ENCODE assay signal across 22 mouse cellular contexts in genomic region chr7:137087136-137087535, GRCm38 (mm10).
A peak's percentile ranks its signal among the peaks of the same experiment; 100 is the strongest.
DNase-seq lines count a peak whose midpoint lies in the region; ATAC-seq and TF ChIP-seq lines count a peak whose summit lies in the region.
"Had no signal": no experiment of that assay in that cellular context is flagged by ENCODE, and none has a peak within 500 bp of the region (broad histone marks: within the 10 kb centered on the region; RNA-seq: fewer than 3 reads in every experiment).

No protein-coding gene starts in this region.

- H3K27ac ChIP-seq in cerebellum, adult 2 months (ENCODE audit: insufficient read depth, low read length): no peak overlapping the region
- 0 out of 2 replicates have a peak overlapping the region, but pooled peaks have one; percentile 17 for H3K27ac ChIP-seq in heart, embryonic 15.5 days
- no peak overlapping the region for H3K27ac ChIP-seq in heart, embryonic 11.5 days (ENCODE audit: low read depth, low read length)
- H3K27ac ChIP-seq: forebrain, embryonic 12.5 days; layer of hippocampus, adult 2 months; liver, embryonic 12.5 days; midbrain, embryonic 13.5 days; neural tube, embryonic 12.5 days had no signal

- no peak for ATAC-seq in heart, embryonic 15.5 days (replicated peaks; ENCODE audit: insufficient number of reproducible peaks, insufficient read depth, low FRiP score, low read depth)
- ATAC-seq in heart, embryonic 11.5 days (replicated peaks; ENCODE audit: insufficient number of reproducible peaks, low FRiP score, low TSS enrichment): no peak
- ATAC-seq: activated CD4-positive, CD25-positive, alpha-beta regulatory T cell, adult 4 months; CD4-positive, CD25-positive, alpha-beta regulatory T cell, adult 4 months; liver, embryonic 12.5 days; midbrain, embryonic 13.5 days had no signal

- DNase-seq in cerebellum, postnatal 10 days: peak; percentile 38 to 43
- no peak for DNase-seq in cerebellum, adult 2 months
- DNase-seq in lung, postnatal 10 days: peak; percentile 8
- no peak for DNase-seq in lung, postnatal 36 days
- DNase-seq in right cerebral cortex, postnatal 10 days (ENCODE audit: low spot score in 2 of 2): no peak
- no peak for DNase-seq in frontal cortex, postnatal 14 days (ENCODE audit: low spot score in 2 of 2)
- DNase-seq: adrenal gland, postnatal 14 days; gastrocnemius, postnatal 14 days; kidney, adult 18-20 months; kidney, postnatal 10 days; lung, embryonic 14.5 days; thymus, postnatal 36 days had no signal

- H3K9ac ChIP-seq in heart, embryonic 15.5 days: no peak overlapping the region
- no peak overlapping the region for H3K9ac ChIP-seq in heart, embryonic 11.5 days (ENCODE audit: low read depth, low read length)
- H3K9ac ChIP-seq: forebrain, embryonic 12.5 days; liver, embryonic 12.5 days; lung, embryonic 14.5 days; midbrain, embryonic 13.5 days; neural tube, embryonic 12.5 days had no signal

- no peak for TF ChIP-seq POLR2A in cerebellum, adult 2 months (IDR thresholded peaks at IDR 0.05; ENCODE audit: borderline replicate concordance, insufficient read depth, low read length)

- H3K4me1 ChIP-seq in cerebellum, adult 2 months (ENCODE audit: control insufficient read depth, insufficient read depth, low read length): no peaks in the 10 kb centered on the region
- H3K4me1 ChIP-seq in heart, embryonic 15.5 days (replicated peaks): peaks cover 25% of the 10 kb centered on the region
- peaks cover 13% of the 10 kb centered on the region for H3K4me1 ChIP-seq in heart, embryonic 11.5 days (ENCODE audit: control insufficient read depth, insufficient read depth, low read length)
- H3K4me1 ChIP-seq: liver, embryonic 12.5 days had no signal

- WGBS in cerebellum, adult 2 months: 37% methylated on average over 6 of the region's 6 CpGs
- WGBS in heart, embryonic 15.5 days: 44% methylated on average over 6 of the region's 6 CpGs
- whole genome bisulfite sequencing in heart, embryonic 11.5 days (ENCODE audit: insufficient replicate concordance): 30% methylated on average over 6 of the region's 6 CpGs

- no peak overlapping the region for H3K4me2 ChIP-seq in heart, embryonic 15.5 days
- no peak overlapping the region for H3K4me2 ChIP-seq in heart, embryonic 11.5 days
- H3K4me2 ChIP-seq: forebrain, embryonic 12.5 days; liver, embryonic 12.5 days; lung, embryonic 14.5 days; midbrain, embryonic 13.5 days; neural tube, embryonic 12.5 days had no signal

- no peak for TF ChIP-seq CTCF in cerebellum, adult 2 months (IDR thresholded peaks at IDR 0.05; ENCODE audit: borderline replicate concordance, insufficient read depth, low read depth, low read length)

- no peaks in the 10 kb centered on the region for H3K36me3 ChIP-seq in heart, embryonic 15.5 days
- H3K36me3 ChIP-seq in heart, embryonic 11.5 days (ENCODE audit: control insufficient read depth, insufficient read depth, low read length): no peaks in the 10 kb centered on the region
- H3K36me3 ChIP-seq: forebrain, embryonic 12.5 days; G1E; liver, embryonic 12.5 days; midbrain, embryonic 13.5 days; neural tube, embryonic 12.5 days had no signal

- H3K27me3 ChIP-seq in cerebellum, adult 2 months (ENCODE audit: control insufficient read depth, insufficient read depth, low read length): 0 out of 2 replicates have a peak, but pooled peaks cover under 1% of the 10 kb centered on the region
- H3K27me3 ChIP-seq in heart, embryonic 15.5 days: 0 out of 2 replicates have a peak, but pooled peaks cover 3% of the 10 kb centered on the region
- no peaks in the 10 kb centered on the region for H3K27me3 ChIP-seq in heart, embryonic 11.5 days (ENCODE audit: control insufficient read depth, insufficient read depth, low read length)
- H3K27me3 ChIP-seq: liver, embryonic 12.5 days had no signal

- no peak overlapping the region for H3K4me3 ChIP-seq in cerebellum, adult 2 months (replicated peaks; ENCODE audit: insufficient read depth, low read depth, low read length)
- no peak overlapping the region for H3K4me3 ChIP-seq in heart, embryonic 15.5 days
- H3K4me3 ChIP-seq in heart, embryonic 11.5 days (ENCODE audit: low read depth, low read length): no peak overlapping the region
- H3K4me3 ChIP-seq: forebrain, embryonic 12.5 days; layer of hippocampus, adult 2 months; liver, embryonic 12.5 days; midbrain, embryonic 13.5 days; neural tube, embryonic 12.5 days had no signal

- H3K9me3 ChIP-seq in heart, embryonic 15.5 days (replicated peaks): no peaks in the 10 kb centered on the region
- H3K9me3 ChIP-seq in heart, embryonic 11.5 days (replicated peaks; ENCODE audit: control insufficient read depth, low read length): no peaks in the 10 kb centered on the region
- H3K9me3 ChIP-seq: forebrain, embryonic 12.5 days; liver, embryonic 12.5 days; midbrain, embryonic 13.5 days; neural tube, embryonic 12.5 days had no signal

Comparison
In these comparisons a context has a peak if more than half of its experiments do, and no peak if none do; other contexts are left out.
1. DNase-seq: peak in cerebellum, postnatal 10 days (2 of 2) and lung, postnatal 10 days (single experiment); none in cerebellum, adult 2 months (0 of 2), lung, postnatal 36 days (single experiment), right cerebral cortex, postnatal 10 days (0 of 2) and frontal cortex, postnatal 14 days (0 of 2).